Mouse (Mus musculus): ENCODE results near the gene Jazf1.

GRCm38 (mm10) chr6:53038176-53038575 is 30.3 kb downstream of the Jazf1 start:
- TF ChIP-seq FLI1 (IDR thresholded peaks at IDR 0.05; ENCODE audit: low read length) (no peak), GATA1 (IDR thresholded peaks at IDR 0.05; ENCODE audit: borderline replicate concordance, low read length) (no peak)

All from megakaryocyte, embryonic 14.5 days (primary cell).